Mouse (Mus musculus): ENCODE measurements around the gene Btaf1.

The Btaf1 gene

GRCm38 (mm10) chr19:37020531-37020930 lies 94.7 kb downstream of the Btaf1 start:
- DNase-seq (ENCODE audit: extremely low spot score, low read depth, low spot score) = no peak

DNA sequence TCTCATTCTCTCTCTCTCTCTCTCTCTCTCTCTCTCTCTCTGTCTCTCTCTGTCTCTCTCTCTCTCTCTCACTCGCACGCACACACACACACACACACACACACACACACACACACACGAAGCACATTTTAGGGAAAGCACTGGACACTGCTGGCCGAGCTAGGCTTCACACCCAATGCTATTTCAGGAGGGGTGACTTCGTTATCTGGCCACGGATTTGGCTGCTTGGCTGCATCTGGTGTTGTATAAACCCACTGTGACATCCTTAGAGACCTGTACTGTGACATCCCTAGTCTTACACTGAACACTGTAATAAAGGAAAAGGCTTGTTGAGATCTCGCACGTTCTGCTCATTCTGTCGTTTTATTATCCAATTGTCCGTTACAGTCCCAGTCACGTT lies 95.1 kb downstream of the Btaf1 start:
- DNase-seq (ENCODE audit: extremely low spot score, low read depth, low spot score) = no peak

- DNase-seq (ENCODE audit: extremely low spot score, low read depth, low spot score) = no peak
Measured at GRCm38 (mm10) chr19:37022146-37022545, 96.3 kb downstream of the Btaf1 start.

- no peak for DNase-seq (ENCODE audit: extremely low spot score, low read depth, low spot score)
Measured at GRCm38 (mm10) chr19:37025839-37026319, 100.0 kb downstream of the Btaf1 start.

- DNase-seq (ENCODE audit: extremely low spot score, low read depth, low spot score) = no peak
Measured at GRCm38 (mm10) chr19:37026408-37026807, 100.5 kb downstream of the Btaf1 start.

GRCm38 (mm10) chr19:37029771-37030170 lies 103.9 kb downstream of the Btaf1 start:
- no peak for DNase-seq (ENCODE audit: extremely low spot score, low read depth, low spot score)

GRCm38 (mm10) chr19:37031446-37031845 lies 105.6 kb downstream of the Btaf1 start:
- no peak for DNase-seq (ENCODE audit: extremely low spot score, low read depth, low spot score)

- DNase-seq (ENCODE audit: extremely low spot score, low read depth, low spot score) = no peak
Measured at GRCm38 (mm10) chr19:37032364-37032763, 106.5 kb downstream of the Btaf1 start.

DNA sequence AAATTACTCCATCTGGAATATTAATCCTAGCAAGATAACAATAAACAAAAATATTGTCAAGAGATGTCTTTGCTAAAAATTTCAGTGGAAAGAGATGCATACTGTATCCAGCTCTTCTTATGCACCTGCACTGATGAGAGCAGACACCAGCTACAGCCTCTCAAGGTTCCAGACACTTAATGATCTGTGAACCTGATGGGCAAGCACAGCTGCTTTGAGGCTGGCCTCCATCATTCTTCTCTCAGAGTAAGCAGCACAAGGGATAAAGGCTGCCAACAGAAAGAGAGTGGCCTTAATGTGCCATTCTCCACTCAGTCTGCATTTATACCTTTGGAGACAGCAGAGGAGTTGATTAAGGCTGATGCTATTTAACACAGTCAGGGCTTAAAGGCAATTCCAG lies 115.0 kb downstream of the Btaf1 start:
- DNase-seq (ENCODE audit: extremely low spot score, low read depth, low spot score) = no peak

- DNase-seq (ENCODE audit: extremely low spot score, low read depth, low spot score) = no peak
Measured at GRCm38 (mm10) chr19:37044431-37044830, 118.6 kb downstream of the Btaf1 start.

DNA sequence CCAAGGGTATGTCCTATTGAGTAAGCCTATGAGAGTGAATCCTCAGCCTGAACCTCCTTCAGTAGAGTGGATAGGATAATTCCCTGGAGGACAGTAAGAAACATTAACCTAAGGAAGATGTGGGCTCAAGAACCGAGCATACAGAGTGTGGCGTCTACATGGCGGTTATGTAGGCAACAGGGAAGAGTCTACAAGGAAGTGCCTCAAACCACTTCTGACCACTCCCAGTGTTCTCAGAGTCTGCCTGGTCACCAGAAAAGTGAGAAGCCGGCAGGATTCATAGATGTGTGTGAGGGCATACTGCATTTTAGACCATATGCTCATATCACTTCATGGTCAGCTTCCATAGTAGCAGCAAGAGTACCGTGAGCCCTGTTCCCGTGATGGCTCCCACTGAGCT lies 122.6 kb downstream of the Btaf1 start:
- no peak for DNase-seq (ENCODE audit: extremely low spot score, low read depth, low spot score)

GRCm38 (mm10) chr19:37050643-37051345 lies 124.9 kb downstream of the Btaf1 start:
- DNase-seq (ENCODE audit: extremely low spot score, low read depth, low spot score) = peak; percentile 39

DNA sequence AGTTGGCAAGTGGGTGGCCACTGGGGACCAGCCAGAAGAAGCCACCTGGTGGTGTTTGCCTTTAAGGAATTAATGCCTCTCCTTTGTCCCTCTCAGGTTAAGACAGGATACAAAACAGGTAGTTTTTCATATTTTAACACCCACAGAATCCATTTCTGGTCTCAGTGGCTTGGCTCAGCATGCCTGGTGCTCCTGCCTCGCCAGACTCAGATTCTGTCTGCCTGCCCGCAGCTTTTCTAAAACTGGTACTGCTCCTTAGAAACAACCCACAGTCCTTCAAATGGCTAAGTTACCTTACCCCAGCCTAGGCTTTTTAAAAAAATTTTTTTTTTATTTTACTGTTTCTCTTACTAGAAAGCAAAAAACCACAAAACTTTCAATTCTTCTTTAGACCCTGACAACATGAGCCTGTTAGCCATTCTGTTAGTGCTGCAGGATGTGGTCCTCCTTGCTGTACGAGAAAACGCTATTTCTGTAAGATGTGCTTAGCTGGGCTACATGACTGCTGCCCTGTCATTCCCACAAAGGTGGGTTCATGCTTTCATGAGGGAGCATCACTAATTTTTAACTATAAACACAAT lies 130.2 kb downstream of the Btaf1 start:
- no peak for DNase-seq (ENCODE audit: extremely low spot score, low read depth, low spot score)

DNA sequence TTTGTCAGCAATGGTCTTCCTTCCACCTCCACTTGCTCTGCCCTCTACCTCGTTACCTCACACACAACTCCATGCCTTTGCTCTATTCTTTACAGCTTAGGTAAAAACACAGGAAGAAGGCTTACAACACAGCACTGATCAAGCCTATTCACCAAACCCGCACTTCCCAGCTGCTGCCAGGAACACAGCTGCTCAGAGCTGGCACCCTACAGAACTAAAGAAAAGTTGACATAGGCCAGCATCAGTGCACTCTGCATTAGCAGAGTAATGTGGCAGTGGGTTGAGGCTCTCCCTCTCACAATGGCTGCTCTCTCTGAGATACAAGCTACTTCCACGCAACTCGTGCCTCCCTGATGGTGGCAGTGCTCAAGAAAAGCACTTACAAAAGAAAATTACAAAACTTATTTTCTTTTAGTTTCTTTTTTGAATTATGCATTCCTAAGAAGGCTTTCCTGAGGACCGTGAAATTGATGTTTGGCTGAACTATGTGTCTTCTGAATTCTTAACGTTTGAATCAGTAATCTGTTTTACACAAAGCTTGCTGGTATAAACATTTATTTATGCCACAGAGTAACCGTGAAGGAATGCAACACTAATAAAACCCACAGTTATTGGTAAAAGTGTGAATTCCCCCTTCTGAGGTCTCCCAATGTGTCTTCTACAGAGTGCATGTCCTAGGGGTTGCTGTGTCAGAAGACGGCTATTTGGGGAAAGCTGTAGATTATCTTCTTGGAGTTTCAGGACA lies 131.5 kb downstream of the Btaf1 start:
- DNase-seq (ENCODE audit: extremely low spot score, low read depth, low spot score) = no peak

GRCm38 (mm10) chr19:37059623-37060022 lies 133.7 kb downstream of the Btaf1 start:
- no peak for DNase-seq (ENCODE audit: extremely low spot score, low read depth, low spot score)

GRCm38 (mm10) chr19:37060078-37060477 lies 134.2 kb downstream of the Btaf1 start:
- no peak for DNase-seq (ENCODE audit: extremely low spot score, low read depth, low spot score)
